Mouse (Mus musculus): ENCODE results near the gene Ltbp1. TPM values are rescaled to one million over a fixed set of nuclear protein-coding genes. Genes with fewer than 3 reads are reported as not detected.

Ltbp1 gene
- polyA plus RNA-seq, 1 experiment = 7.6 TPM

DNA sequence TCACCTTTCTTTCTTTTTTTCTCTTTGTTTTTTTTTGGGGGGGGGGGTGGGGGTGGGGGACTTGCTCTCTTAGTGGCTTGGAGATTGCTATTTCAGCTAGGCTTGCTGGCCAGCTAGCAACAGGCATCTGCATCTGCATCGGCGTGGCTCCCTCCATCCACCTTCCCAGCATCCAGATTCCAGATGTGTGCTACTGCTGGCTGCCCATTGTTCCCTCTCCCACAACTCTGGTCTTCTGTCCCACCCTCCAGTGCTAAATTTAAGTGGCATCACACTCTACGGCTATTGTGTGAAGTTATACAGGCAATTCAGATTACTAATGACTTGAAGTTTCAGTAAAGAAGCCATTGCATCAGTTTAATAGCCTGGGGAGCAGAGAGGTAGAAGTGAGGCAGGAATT is 10.1 kb upstream of the Ltbp1 start:
- no peak for DNase-seq (ENCODE audit: low read depth, low spot score)
- 88% methylated on average over 3 of the region's 3 CpGs for WGBS

GRCm38 (mm10) chr17:75000066-75000465 is 5.3 kb upstream of the Ltbp1 start:
- no peak for DNase-seq (ENCODE audit: low read depth, low spot score)
- WGBS = 85% methylated on average over 2 of the region's 2 CpGs

DNA sequence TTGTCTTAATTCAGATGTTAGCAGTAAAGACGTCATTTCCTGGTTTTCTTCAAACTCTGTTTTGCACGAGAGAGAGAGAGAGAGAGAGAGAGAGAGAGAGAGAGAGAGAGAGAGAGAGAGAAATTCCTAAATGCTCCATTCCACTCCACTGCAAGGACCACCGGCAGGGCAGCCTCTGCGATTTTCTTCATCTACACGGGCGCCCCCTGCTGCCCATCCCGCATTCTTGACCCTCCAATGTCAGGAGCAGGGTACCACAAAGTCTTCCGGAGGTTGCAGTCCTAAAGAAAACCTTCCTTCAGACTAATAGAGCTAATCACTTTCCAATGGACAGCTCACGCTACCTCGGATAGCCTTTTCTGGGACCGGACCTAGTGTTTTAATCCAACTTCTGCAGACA is 548 bp upstream of the Ltbp1 start:
- DNase-seq (ENCODE audit: low read depth, low spot score) = no peak
- WGBS = 1% methylated on average over 11 of the region's 11 CpGs

GRCm38 (mm10) chr17:75005685-75006680 is 615 bp downstream of the Ltbp1 start:
- no peak for DNase-seq (ENCODE audit: low read depth, low spot score)

DNA sequence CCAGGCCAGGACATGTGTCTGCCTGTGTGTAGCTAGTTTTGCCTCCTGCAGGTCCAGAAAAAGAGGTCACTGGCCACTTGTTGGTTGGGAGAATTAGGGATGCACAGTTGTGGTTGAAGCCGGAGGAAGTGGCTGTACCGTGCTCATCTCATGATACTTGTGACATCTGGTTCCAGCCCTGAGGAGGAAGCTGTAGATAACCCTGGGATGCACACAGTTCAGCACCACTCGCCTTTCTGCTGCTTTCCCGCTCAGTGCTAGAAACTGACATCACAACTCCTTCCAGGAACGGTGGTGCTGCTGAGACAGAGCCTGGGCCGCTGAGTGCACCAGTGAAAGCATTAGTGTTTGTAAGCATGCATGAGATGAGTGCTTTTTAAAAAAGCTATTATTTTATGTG is 5.6 kb downstream of the Ltbp1 start:
- DNase-seq (ENCODE audit: low read depth, low spot score) = no peak
- 78% methylated on average over 6 of the region's 6 CpGs for WGBS

More at GRCm38 (mm10) chr17:75005685-75006680, 615 bp downstream of the Ltbp1 start:
- 1% methylated on average over 94 of the region's 94 CpGs for WGBS

GRCm38 (mm10) chr17:75013211-75013610 is 7.8 kb downstream of the Ltbp1 start:
- DNase-seq (ENCODE audit: low read depth, low spot score) = no peak
- 70% methylated on average over 4 of the region's 4 CpGs for WGBS

DNA sequence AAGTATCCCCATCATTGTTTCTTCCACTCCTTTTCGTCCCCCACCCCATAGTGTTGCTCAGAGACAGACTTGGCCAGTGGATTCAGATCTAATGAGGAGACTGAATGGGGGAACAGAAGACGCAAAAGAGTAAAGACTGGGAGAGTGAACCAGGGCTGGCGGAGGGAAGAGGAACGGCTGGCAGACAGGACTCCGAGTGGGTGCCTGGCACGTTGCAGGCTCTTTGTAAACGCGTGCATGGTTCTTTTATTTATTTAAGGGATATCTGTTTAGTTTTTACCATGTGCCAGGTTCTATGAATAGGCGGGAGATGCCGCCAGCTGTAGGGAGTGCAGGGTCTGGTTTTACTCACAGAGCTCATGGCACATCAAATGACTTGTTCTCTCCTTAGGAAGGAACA is 8.5 kb downstream of the Ltbp1 start:
- WGBS = 49% methylated on average over 10 of the region's 10 CpGs
- DNase-seq (ENCODE audit: low read depth, low spot score) = no peak

- no peak for DNase-seq (ENCODE audit: low read depth, low spot score)
- WGBS = 32% methylated on average over 24 of the region's 24 CpGs
Measured at GRCm38 (mm10) chr17:75014601-75015356, 9.4 kb downstream of the Ltbp1 start.

GRCm38 (mm10) chr17:75015546-75015945 is 10.2 kb downstream of the Ltbp1 start:
- 68% methylated on average over 6 of the region's 6 CpGs for WGBS

DNA sequence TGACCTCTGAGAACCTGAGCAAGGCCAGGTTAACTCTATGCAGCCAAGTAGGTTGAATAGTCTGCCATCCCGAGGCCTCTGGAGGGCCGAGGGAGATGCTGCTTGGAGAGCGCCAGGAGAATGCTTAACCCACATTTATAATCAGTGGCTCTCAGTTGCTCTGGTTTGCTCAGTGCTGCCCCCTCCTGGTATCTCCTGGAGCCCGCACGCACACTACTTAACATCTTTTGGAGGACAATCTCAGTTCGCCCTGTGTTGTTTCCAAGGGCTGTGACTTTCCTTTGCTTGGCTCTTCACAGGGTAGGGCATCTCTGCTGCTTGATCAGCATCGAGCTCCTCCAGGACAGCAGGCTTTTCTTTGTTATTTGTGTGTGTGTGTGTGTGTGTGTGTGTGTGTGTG is 12.1 kb downstream of the Ltbp1 start:
- no peak for DNase-seq (ENCODE audit: low read depth, low spot score)
- 82% methylated on average over 7 of the region's 7 CpGs for WGBS

More at GRCm38 (mm10) chr17:75015546-75015945, 10.2 kb downstream of the Ltbp1 start:
- no peak for DNase-seq (ENCODE audit: low read depth, low spot score)

- 79% methylated on average over 5 of the region's 5 CpGs for WGBS
- DNase-seq (ENCODE audit: low read depth, low spot score) = no peak
Measured at GRCm38 (mm10) chr17:75018142-75018541, 12.8 kb downstream of the Ltbp1 start.

DNA sequence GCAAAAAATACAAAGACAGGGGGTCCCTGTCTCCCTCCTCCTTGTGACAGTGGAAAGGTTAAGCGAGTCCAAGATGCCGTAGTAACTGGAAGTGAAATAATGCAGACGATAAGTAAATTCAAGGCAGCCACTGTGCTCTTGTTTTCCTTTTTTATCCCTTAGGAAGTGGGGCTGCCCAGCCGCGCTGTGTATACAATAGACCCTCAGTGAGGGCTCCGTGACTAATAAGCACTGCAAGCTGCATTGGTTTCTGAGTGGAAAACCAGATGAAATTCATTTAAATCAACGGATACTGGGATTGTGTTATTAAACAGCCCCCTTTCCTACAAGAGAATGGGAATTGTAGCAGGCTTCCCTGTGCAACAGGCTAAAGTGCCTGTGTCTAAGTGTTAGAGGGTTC is 14.7 kb downstream of the Ltbp1 start:
- WGBS = 75% methylated on average over 7 of the region's 7 CpGs
- no peak for DNase-seq (ENCODE audit: low read depth, low spot score)

- DNase-seq (ENCODE audit: low read depth, low spot score) = no peak
- WGBS = 61% methylated on average over 3 of the region's 3 CpGs
Measured at GRCm38 (mm10) chr17:75020619-75021018, 15.3 kb downstream of the Ltbp1 start.

GRCm38 (mm10) chr17:75027358-75028131 is 22.2 kb downstream of the Ltbp1 start:
- 67% methylated on average over 12 of the region's 12 CpGs for WGBS
- DNase-seq (ENCODE audit: low read depth, low spot score) = no peak

DNA sequence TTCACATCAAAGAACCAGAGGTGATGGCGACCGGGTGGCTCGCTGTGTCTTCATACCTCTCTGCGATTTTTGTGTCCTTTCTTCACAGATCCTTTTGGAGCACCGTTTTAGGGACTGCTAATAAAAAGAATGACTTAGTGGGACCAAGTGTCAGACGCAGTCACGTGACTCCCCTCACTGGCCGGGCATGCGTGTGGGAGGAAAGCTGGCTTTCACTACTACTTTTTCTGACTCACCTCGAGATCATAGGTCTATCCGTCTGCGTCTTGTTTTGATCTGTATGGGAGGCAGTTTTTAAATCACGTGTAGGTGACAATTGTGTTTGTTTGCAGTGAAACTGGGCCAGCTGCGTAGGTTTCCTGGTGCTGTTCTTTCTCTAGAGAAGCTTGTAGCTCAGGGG is 28.0 kb downstream of the Ltbp1 start:
- 70% methylated on average over 14 of the region's 14 CpGs for WGBS
- no peak for DNase-seq (ENCODE audit: low read depth, low spot score)

DNA sequence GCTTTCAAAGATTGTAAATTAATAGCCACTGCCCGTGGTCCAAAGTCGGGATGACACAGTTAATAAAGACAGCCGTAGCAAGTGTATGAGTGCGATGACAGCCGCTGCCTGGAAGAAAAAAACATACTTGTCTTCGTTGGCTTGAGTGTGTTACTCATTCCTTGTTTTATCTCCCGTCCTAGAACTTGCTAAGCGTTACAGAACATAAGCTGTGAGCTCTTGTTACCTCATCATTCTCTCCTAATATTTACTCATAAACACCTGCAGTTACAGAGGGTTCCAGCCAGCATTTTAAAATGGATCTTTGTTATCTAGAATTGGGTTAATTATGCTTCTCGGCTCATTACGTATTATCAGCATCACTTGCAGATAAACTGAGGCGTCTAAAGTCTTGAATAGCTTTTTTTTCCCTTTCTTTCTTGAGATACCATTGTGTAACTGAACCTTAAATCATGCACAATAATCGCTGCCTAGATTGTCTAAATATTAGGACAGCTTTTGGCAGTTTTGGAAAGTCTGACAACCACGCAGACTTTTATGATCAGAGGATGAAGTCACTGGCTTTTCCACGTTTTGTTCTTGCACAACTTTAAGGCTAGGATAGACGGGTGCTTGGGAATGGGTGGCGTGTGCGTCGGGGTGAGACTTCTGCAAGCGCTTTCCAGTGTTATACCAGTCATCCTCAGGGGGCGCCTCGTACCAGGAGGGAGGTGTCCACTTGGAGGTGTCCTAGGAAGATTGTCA is 28.7 kb downstream of the Ltbp1 start:
- 64% methylated on average over 21 of the region's 21 CpGs for WGBS
- no peak for DNase-seq (ENCODE audit: low read depth, low spot score)

DNA sequence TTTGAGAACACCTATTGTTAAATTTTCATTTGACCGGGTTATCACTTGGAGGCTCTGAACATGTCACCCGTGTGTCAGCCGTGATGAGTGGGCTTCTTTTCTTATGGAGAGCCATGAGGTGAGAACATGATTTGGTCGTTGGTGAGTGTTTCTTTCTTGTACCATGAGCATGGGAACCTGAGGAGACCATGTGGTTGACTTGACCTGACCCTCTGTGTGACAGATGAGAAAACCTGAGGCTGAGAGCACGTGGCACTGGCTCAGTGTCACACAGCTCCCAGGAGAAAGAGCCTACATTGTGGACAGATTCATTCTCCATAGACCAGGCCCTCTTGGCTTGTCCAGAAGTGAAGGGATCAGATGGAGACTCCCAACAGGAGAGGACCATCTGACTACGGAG is 31.5 kb downstream of the Ltbp1 start:
- DNase-seq (ENCODE audit: low read depth, low spot score) = no peak

GRCm38 (mm10) chr17:75039017-75039416 is 33.6 kb downstream of the Ltbp1 start:
- no peak for DNase-seq (ENCODE audit: low read depth, low spot score)

More for the DNA sequence above, 31.5 kb downstream of the Ltbp1 start:
- 73% methylated on average over 6 of the region's 6 CpGs for WGBS

DNA sequence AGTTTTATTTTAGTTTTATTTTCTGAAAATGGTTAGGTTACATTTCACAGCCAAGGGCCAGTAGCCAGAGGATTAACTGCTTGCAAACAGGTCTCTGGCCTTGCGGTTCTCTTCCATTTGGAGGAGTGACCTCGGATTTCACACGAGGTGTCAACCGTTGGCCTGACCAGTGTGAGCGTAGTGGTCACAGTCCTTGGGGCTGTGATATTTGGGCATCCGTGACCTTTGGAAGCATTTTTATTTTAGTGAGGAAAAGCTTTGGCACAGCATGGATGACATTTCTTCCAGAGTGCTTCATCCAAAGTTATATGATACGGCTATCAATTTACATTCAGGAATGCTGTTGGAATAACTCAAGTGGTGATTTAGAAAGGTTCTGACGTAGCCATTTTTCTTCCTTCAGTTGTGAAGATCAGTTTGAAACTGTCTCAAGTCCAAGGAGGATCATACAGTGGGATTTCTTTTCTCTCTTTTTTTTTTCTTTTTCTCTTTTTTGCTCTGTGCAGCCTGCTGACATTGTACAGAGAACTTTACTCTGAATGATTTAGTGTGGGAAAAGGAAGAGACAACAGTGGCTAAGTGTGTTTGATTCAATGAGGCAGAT is 44.1 kb downstream of the Ltbp1 start:
- 39% methylated on average over 8 of the region's 8 CpGs for WGBS
- DNase-seq (ENCODE audit: low read depth, low spot score) = no peak

More at GRCm38 (mm10) chr17:75039017-75039416, 33.6 kb downstream of the Ltbp1 start:
- WGBS = 74% methylated on average over 4 of the region's 4 CpGs

Data from large intestine, adult 2 months (tissue).